Mouse (Mus musculus) WW6 (cell line): ENCODE data around the gene Myg1.
"Not testable (repeated sequence)": the region's sequence is repeated elsewhere in the genome, so short reads cannot be mapped to it uniquely, and the experiment has no call there.

Source experiments
- DNase-seq: peaks from one replicate; pipeline ENCODE4 v3.0.0-alpha.2; 2013; ENCODE audit warnings: low read depth, low spot score

The Myg1 gene

DNA sequence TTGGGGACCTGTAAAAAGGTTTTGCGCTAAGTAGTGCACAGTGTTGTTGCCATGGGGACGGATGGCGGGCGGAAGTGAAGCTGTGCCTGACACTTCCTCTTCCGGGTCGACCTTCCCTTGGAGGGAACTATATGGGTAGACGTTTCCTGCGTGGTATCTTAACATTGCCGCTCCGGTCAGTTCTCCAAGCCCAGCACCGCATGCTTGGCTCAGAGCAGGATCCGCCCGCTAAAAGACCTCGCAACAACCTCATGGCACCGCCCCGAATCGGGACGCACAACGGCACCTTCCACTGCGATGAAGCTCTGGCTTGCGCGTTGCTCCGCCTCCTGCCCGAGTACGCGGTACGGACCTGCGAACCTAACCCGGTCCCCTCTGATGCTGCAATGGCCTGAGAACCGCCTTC is at the start of gene Myg1:
Myg1 (plus strand) TSS at position 100 of the 406 bp plus-strand sequence.
- DNase-seq: peak; percentile 68

DNA sequence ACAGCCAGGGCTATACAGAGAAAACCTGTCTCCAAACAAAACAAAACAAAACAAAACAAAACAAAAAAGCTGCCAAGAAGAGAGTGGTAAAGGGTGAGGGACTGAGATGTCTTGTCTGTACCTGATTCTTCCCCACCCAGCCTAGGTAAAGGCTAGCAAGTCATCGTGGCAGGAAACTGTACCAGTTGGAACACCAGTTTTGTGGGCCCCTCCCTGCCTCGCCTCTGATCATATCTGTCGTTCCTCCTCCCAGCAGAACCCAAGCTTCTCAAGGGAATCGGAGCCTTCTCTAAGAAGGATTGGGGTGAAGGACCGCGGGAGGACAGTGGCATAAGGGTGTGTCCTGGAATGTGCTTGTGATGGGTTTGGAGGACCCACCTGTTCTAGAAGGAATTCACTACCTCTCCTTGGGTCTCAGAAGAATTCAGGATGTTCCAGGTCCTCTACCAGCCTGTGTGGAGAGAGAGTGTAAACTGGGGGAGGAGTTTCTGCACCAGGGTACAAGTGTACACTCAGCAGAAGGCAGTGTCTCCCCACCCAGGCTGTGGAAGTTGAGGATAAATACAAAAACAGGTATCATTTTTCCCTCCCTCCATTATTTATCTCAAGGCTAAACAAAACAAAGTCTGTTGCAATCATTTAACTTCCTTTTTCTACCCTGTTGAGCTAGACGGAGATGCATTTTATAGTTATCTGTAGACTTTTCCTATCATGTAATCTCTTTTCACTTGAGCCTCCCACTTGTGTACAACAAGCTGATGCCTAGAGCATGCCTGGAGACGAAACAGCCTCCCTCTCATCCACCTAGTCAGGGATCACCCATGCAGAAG is 48.8 kb upstream of the Myg1 start:
- no peak for DNase-seq

DNA sequence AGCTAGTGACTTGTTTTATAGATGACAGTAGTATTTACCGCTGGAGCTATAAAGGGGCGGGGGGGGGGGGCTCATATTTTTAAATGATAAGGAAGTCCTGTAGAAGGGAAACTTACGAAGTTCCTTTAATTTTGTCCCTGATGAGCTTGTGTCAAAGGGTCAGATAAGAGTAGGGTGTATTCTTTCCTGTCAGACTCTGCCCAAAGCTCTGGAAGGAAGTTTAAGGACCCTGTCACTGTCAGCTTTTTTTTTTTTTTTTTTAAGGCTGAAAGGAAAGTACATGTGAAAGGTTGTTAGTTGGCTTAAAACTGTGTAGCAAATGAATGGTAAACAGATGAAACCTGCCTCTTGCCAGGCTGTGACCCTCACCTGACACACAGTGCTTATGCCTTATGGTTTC is 47.9 kb upstream of the Myg1 start:
- no peak for DNase-seq

DNA sequence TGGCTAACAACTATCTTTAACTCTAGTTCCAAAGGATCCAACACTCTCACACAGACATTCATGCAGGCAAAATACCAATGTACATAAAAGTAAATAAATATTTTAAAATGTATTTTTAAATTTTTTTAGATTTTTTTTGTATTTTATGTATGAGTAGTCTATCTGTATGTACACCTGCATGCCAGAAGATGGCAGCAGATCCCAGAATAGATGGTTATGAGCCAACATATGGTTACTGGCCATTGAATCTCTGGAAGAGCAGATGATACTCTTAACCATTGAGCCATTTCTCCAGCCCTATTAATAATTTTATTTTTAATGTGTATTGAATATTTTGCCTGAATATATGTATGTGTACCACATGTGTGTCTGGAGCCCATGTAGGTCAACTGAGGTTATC is 44.1 kb upstream of the Myg1 start:
- no peak for DNase-seq

DNA sequence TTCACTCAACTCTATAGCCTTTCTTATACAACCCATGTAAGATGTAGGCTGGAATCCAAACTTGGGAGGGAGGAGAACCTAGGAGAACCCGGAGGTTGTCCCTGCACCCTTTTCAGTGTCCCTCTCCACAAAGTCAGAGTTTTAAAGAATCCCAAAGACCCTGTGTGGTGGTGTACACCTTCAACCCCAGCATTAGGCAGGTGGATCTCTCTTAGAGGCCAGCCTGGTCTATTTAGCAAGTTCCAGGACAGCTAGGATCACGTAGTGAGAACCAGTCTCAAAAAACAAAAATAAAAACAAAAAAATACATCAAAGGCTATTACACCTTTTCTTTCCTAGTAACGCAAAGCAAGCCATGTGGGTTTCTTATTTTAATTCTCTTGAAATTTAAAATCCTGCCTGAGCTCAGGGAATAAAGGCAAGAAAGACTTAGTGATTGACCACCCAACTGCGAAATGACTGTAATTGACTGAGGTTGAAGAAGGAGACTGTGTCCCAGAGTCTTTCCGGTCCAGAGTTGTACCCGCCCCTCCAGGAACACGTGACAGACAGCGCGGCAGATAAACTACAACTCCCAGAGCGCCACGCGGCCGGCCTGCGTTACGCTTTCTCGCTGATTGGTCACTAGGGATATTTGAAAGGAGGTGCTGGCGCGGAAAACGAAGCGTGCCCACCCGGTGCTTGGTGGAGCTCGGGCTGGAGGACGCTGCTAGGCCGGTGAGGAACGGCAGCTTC is 35.7 kb upstream of the Myg1 start, which contains the start of gene Espl1:
Espl1 (plus strand) TSS at position 634 of the 735 bp plus-strand sequence.
- DNase-seq: peak; percentile 85

- no peak for DNase-seq
Measured at GRCm38 (mm10) chr15:102296368-102297006, 35.0 kb upstream of the Myg1 start.

DNA sequence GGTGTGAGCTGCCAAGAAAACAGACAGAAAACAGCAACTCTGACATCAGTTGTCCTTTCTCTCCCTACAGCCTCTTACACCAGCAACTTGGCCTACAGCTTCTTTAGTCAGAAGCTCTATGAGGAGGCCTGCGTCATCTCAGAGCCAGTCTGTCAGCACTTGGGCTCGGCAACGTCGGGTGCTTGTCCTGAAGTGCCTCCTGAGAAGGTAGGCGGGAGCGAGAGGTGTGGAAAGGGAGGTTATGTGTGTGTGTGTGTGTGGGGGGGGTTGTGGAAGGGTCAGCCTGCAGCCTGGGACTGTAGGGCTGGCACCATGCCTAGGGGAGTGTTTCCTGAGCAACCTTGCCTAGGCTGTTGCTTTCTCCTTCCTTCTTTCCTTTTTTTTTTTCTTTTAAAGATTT is 29.0 kb upstream of the Myg1 start:
- DNase-seq: no peak

DNA sequence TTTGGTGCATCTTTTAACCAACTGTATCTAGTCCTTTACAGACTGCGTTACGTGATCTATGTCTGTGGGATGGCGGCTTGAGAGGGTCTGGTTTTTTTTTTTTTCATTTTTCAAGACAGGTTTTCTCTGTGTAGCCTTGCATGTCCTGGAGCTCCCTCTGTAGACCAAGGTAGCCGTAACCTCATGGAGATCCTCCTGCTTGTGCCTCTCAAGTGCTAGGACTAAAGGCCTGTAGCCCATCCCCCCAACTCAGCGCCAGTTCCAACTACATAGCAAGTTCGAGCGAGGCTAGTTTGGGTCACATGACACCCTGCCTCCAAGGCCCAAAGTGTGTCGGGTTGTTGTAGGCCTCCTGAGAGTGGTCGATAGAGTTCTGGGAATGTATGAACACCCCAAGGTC is 22.8 kb upstream of the Myg1 start:
- no peak for DNase-seq

DNA sequence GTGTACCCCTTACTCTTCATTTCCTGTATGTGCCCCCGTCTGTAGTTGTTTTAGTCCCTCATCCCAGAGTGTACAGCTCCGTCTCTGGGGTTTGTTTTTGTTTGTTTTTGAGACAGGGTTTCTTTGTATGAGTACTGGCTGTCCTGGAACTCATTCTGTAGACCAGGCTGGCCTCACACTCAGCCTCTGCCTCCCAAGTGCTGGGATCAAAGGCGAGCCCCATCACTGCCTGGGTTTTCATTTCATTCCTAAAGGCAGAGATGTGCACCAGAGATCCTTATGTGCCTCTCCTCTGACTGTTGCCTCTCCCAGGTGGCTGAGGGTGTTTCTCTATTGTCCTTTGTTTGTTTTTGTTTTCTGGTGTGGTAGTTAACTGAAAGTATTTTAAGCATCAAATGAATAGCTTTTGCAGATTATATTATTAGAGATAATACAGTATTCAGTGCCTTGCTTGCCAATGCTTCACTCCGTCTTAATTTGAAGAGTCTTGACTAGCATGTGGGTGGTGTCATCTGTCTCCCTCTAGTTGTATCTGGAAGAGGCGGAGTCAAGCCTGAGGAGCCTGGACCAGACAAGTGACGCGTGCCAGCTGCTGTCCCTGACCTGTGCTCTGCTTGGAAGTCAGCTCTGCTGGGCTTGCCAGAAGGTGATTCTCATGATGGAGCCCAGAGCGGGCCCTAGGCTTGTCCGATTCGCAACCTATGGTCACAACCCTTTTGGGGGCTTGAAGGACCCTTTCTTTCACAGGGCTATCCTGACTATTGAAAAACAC is 21.2 kb upstream of the Myg1 start:
- DNase-seq: no peak

DNA sequence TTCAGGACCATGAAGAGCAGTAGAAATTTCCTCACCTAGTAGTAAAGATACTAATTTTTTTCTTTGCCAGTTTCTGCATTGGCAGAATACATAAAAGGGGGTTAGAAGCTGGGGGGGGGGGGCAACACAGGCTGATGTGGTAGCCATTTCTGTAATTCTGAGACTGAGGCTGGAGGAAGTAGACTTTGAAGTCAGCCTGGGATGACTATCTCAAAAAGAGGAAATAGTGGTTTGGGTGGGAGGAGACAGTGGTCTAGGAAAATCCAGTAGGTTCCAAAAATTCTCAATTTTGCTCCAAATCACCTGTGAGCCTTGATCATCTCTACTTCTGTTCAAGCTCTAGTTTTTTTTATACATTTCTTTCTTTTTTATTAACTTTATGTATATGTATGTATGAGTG is 20.0 kb upstream of the Myg1 start:
- no peak for DNase-seq

- DNase-seq: no peak
Measured at GRCm38 (mm10) chr15:102315292-102315691, 16.2 kb upstream of the Myg1 start.

GRCm38 (mm10) chr15:102316263-102316662 is 15.2 kb upstream of the Myg1 start:
- DNase-seq: no peak

DNA sequence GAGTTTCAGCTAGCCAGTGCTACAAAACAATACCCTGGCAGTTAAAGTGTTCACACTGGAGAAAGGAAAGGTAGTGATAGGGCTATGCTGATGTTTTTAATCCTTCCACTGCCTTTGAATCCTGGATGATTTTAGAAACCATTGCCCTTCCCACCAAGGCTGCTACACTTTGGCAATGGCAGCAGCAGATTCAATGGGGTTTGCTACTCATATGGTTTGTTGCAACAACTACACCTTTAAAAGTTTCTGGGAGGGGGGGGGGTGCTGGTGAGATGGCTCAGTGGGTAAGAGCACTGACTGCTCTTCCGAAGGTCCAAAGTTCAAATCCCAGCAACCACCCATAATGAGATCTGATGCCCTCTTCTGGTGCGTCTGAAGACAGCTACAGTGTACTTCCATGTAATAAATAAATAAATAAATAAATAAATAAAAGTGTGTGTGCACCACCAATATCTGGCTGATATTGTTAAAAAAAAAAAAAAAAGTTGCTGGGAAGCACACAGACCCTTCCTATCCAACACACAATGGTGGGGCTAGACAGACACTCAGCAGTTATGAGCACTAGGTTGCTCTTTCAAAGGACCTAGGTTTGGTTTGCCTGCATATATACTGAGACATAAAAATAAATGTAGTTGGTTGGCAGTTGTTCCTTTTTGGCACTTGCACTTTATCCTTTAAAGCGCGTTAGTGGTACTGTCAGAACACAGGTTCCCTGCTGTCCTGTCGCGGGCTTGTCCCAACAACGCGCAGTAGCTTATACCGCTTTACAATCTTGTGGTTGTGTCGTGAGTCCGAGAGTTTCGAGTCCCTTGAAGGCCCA is 6.6 kb upstream of the Myg1 start:
- DNase-seq: no peak

GRCm38 (mm10) chr15:102326022-102326576 is 5.4 kb upstream of the Myg1 start, which contains the start of gene Pfdn5:
Gene Pfdn5 (plus strand): TSS chr15:102326116.
- no peak for DNase-seq

GRCm38 (mm10) chr15:102326892-102327291 is 4.6 kb upstream of the Myg1 start:
- no peak for DNase-seq

DNA sequence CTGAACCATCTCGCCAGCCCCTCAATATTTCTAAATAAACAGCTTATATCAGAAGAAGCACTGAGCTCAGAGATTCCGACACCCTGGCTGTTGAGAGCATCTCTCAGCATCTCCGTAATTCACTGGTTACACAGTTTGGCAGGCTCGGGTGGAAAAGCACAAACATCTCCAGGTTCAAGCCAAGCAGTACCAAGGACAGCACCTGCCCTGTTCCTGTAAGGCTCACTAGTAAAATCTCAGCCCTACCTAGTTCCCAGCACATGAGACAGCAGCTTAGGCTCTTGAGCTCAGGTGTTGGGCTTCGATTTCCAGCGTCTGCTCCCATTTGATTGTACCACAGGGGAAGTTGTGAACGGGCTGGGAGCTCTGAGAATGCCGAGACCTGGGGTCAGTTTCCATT is 3.7 kb downstream of the Myg1 start:
- no peak for DNase-seq

DNA sequence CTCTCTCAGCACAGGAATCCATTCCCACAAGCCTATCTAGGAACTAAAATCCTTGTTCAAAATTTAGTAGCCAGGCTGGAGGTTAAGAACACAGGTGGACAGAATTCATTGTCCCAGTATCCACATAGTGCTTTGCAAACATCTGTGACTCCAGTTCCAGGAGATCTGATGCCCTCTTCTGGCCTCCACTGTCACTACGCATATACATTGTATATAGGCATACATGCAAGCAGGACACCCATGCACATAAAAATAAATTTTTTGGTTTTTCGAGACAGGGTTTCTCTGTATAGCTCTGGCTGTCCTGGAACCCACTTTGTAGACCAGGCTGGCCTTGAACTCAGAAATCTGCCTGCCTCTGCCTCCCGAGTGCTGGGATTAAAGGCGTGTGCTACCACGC is 4.4 kb downstream of the Myg1 start:
- not testable (repeated sequence) for DNase-seq

GRCm38 (mm10) chr15:102336946-102337345 is 5.4 kb downstream of the Myg1 start:
- no peak for DNase-seq

DNA sequence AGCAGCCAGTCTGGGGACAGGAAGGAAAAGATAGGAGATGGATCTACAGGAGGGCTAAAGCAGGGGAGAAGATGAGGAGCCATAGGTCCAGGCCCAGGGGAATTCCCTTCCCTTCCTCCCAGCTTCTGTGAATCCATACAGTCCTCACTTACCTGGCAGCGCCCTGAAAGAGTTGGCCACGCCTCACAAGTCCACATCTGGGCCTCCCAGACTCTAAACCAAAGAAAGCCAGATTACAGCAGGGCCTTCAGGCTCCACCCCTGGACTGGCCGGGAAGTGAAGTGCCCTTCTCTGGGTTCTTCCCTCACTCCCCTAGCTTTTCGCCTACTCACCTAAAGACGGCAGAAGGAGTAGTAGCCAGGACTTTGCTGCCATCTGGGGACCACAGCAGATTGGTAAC is 8.1 kb downstream of the Myg1 start:
- DNase-seq: no peak

GRCm38 (mm10) chr15:102341580-102341979 is 10.1 kb downstream of the Myg1 start:
- DNase-seq: no peak
